Mouse (Mus musculus) bone marrow macrophage, adult 2 months (primary cell): ENCODE measurements around the gene Jade3. TPM values are rescaled to one million over a fixed set of nuclear protein-coding genes. Genes with fewer than 3 reads are reported as not detected.

Experiments used
- H3K27ac ChIP-seq: 2 replicates; pipeline ENCODE4 v1.5.1; 2012; ENCODE audit warnings: low read depth, low read length; ENCODE audit not compliant: insufficient read depth
- H3K4me1 ChIP-seq: 2 replicates; pipeline ENCODE4 v1.6.1; 2012; ENCODE audit warnings: low read length; ENCODE audit not compliant: control insufficient read depth, insufficient read depth
- H3K4me3 ChIP-seq: 2 replicates; pipeline ENCODE4 v1.5.1; 2012; ENCODE audit warnings: mild to moderate bottlenecking, low read length, moderate library complexity; ENCODE audit not compliant: insufficient read depth
- CTCF ChIP-seq: IDR thresholded peaks from 2 replicates; pipeline ENCODE4 v1.5.1; 2012; ENCODE audit warnings: low read depth, mild to moderate bottlenecking, low read length, moderate library complexity
- POLR2A ChIP-seq: IDR thresholded peaks from 2 replicates; pipeline ENCODE4 v1.6.1; 2012; ENCODE audit warnings: mild to moderate bottlenecking, low read depth, low read length, borderline replicate concordance
- polyA plus RNA-seq: library from polyadenylated mRNA; stranded (reverse); fragments of >200 nt; gene quantifications from 2 replicates; pipeline ENCODE4 v1.2.4, GENCODE M21; 2012; ENCODE audit not compliant: missing spikeins, insufficient read depth, insufficient read length

Jade3 gene
- polyA plus RNA-seq, 1 experiment, result 2.7 TPM

DNA sequence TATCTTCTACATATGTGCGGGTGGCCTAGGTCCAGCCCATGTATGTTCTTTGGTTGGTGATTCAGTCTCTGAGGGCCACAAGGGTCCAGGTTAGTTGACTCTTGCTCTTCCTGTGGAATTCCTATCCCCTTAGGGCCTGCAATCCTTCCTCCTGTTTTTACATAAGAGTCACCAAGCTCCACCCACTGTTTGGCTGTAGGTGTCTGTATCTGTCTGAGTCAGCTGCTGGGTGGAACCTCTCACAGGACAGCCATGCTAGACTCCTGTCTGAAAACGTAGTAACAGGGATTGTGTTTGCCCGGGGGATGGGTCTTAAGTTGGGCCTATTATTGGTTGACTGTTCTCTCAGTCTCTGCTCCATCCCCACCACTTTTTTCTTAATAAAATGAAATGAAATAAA is 13.3 kb upstream of the Jade3 start:
- no peak overlapping the region for H3K27ac ChIP-seq
- no peak overlapping the region for H3K4me3 ChIP-seq
- TF ChIP-seq POLR2A, result no peak
- TF ChIP-seq CTCF, result no peak
- no peaks in the 10 kb centered on the region for H3K4me1 ChIP-seq

- H3K4me1 ChIP-seq, result peaks cover 2% of the 10 kb centered on the region; the same call in 1 of the 2 replicates
- H3K4me3 ChIP-seq, result no peak overlapping the region
- H3K27ac ChIP-seq, result no peak overlapping the region
- TF ChIP-seq CTCF (no peak), POLR2A (no peak)
Observed at GRCm38 (mm10) chrX:20414885-20415622, 10.4 kb upstream of the Jade3 start.

- TF ChIP-seq CTCF (no peak), POLR2A (no peak)
- peak overlapping the region; percentile 61 for H3K27ac ChIP-seq
- H3K4me1 ChIP-seq, result peaks cover 2% of the 10 kb centered on the region; the same call in 1 of the 2 replicates
- no peak overlapping the region for H3K4me3 ChIP-seq
Observed at GRCm38 (mm10) chrX:20418461-20418860, 7.0 kb upstream of the Jade3 start.

DNA sequence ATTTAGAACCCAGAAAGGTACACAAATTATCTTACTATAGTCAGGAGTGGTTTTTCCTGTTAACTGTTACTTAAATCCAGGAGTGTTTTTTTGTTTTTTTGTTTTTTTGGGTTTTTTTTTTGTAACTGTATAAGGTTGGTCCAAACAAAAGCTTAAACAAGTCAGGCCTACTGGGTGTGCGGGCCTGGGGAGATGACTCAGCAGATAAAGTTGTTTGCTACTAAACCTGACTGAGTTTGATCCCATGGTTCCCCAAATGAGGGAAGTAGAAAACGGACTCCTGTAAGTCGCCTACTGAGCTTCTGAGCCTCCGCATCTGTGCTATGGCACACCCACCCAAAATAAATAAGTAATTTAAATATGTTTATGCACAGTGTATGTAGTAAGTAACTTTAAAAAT is 6.0 kb upstream of the Jade3 start:
- peaks cover 2% of the 10 kb centered on the region; the same call in 1 of the 2 replicates for H3K4me1 ChIP-seq
- no peak overlapping the region for H3K27ac ChIP-seq
- H3K4me3 ChIP-seq, result no peak overlapping the region
- TF ChIP-seq CTCF (no peak), POLR2A (no peak)

GRCm38 (mm10) chrX:20425839-20426449 is 456 bp downstream of the Jade3 start:
- Histone ChIP-seq H3K4me1 (no peaks in the 10 kb centered on the region; the same call in 1 of the 2 replicates), H3K4me3 (peak overlapping the region; percentile 90), H3K27ac (peak overlapping the region; percentile 66)
- TF ChIP-seq POLR2A (no peak), CTCF (no peak)

- TF ChIP-seq CTCF, result no peak
- TF ChIP-seq POLR2A, result no peak
- H3K4me3 ChIP-seq, result no peak overlapping the region
- H3K27ac ChIP-seq, result no peak overlapping the region
- H3K4me1 ChIP-seq, result no peaks in the 10 kb centered on the region
Observed at GRCm38 (mm10) chrX:20483213-20483612, 57.7 kb downstream of the Jade3 start.

GRCm38 (mm10) chrX:20497682-20498081 is 72.2 kb downstream of the Jade3 start:
- H3K4me1 ChIP-seq, result no peaks in the 10 kb centered on the region
- no peak for TF ChIP-seq CTCF
- no peak for TF ChIP-seq POLR2A

DNA sequence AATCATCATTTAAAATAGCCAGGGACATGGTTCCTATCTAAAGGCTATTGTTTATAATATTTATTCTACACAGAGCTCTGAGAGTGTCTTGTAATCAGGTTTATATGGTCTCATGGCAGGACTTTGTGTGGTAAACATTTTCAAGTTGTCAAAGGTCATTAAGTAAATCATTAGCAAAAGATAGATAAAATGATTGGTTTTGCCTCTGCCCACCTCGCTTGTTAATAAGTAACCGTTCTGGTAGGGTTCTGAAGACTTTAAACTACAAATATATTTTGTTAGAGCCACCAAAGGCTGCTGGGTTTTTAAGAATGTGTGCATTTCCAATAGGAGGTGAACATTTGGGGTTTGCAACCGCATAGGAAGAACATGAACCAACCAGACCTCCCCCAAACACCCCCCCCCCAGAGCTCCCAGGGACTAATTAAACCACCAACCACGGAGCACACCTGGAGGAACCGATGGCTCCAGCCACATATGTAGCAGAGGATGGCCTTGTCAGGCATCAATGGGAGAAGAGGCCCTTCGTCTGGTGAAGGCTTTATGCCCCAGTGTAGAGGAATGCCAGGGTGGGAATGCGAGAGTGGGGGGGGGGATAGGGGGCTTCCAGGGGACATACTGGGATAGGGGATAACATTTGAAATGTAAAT is 94.9 kb downstream of the Jade3 start:
- Histone ChIP-seq H3K4me1 (peaks cover 5% of the 10 kb centered on the region), H3K27ac (no peak overlapping the region), H3K4me3 (no peak overlapping the region)
- TF ChIP-seq CTCF, result no peak
- TF ChIP-seq POLR2A, result no peak

More at GRCm38 (mm10) chrX:20497682-20498081, 72.2 kb downstream of the Jade3 start:
- Histone ChIP-seq H3K27ac (no peak overlapping the region), H3K4me3 (no peak overlapping the region)

- Histone ChIP-seq H3K27ac (no peak overlapping the region), H3K4me3 (no peak overlapping the region), H3K4me1 (peaks cover 5% of the 10 kb centered on the region)
- TF ChIP-seq CTCF (no peak), POLR2A (no peak)
Observed at GRCm38 (mm10) chrX:20521578-20521977, 96.1 kb downstream of the Jade3 start.

GRCm38 (mm10) chrX:20532621-20533020 is 107.1 kb downstream of the Jade3 start:
- Histone ChIP-seq H3K4me1 (no peaks in the 10 kb centered on the region), H3K4me3 (no peak overlapping the region), H3K27ac (no peak overlapping the region)
- TF ChIP-seq POLR2A (no peak), CTCF (no peak)
